Mouse (Mus musculus) lung, adult 2 months (tissue): ENCODE results near the gene Lrrc1.

Experiments
- CTCF ChIP-seq: fragments of 200-500 bp; IDR thresholded peaks from 2 replicates; pipeline ENCODE4 v1.5.1; 2011; ENCODE audit warnings: mild to moderate bottlenecking, low read length, control low read depth; ENCODE audit not compliant: insufficient read depth
- POLR2A ChIP-seq: fragments of 200-500 bp; IDR thresholded peaks from 2 replicates; pipeline ENCODE4 v1.6.1; 2011; ENCODE audit warnings: low read depth, mild to moderate bottlenecking, control low read depth, low read length, borderline replicate concordance; ENCODE audit errors: extremely low read depth

GRCm38 (mm10) chr9:77406906-77407305 is 137.8 kb downstream of the Lrrc1 start:
- TF ChIP-seq CTCF (peak; percentile 53), POLR2A (no peak)
